Mouse (Mus musculus) lung, postnatal 10 days (tissue): ENCODE results near the gene Adssl1.
A peak's percentile ranks its signal among the peaks of the same experiment; 100 is the strongest.

Experiments
- DNase-seq: peaks from one replicate; pipeline ENCODE4 v3.0.0; 2021

The Adssl1 gene

GRCm38 (mm10) chr12:112619686-112620353 lies at the start of gene Adssl1:
TSS of gene Adssl1 (plus strand) at chr12:112620045.
- DNase-seq: peak; percentile 60

GRCm38 (mm10) chr12:112570160-112570559 lies 49.7 kb upstream of the Adssl1 start:
- no peak for DNase-seq

- DNase-seq: no peak
Measured at GRCm38 (mm10) chr12:112571064-112571463, 48.8 kb upstream of the Adssl1 start.

- DNase-seq: no peak
Measured at GRCm38 (mm10) chr12:112575274-112575986, 44.4 kb upstream of the Adssl1 start.

- no peak for DNase-seq
Measured at GRCm38 (mm10) chr12:112576341-112576740, 43.5 kb upstream of the Adssl1 start.

GRCm38 (mm10) chr12:112576749-112577148 lies 43.1 kb upstream of the Adssl1 start:
- no peak for DNase-seq

- no peak for DNase-seq
Measured at GRCm38 (mm10) chr12:112578296-112579090, 41.4 kb upstream of the Adssl1 start.

- no peak for DNase-seq
Measured at GRCm38 (mm10) chr12:112579430-112579829, 40.4 kb upstream of the Adssl1 start.

GRCm38 (mm10) chr12:112579926-112580325 lies 39.9 kb upstream of the Adssl1 start:
- DNase-seq: no peak

GRCm38 (mm10) chr12:112581113-112581512 lies 38.7 kb upstream of the Adssl1 start:
- DNase-seq: no peak

- DNase-seq: no peak
Measured at GRCm38 (mm10) chr12:112584954-112585353, 34.9 kb upstream of the Adssl1 start.

- DNase-seq: no peak
Measured at GRCm38 (mm10) chr12:112585924-112586538, 33.8 kb upstream of the Adssl1 start.

- no peak for DNase-seq
Measured at GRCm38 (mm10) chr12:112587125-112588124, 32.4 kb upstream of the Adssl1 start.

GRCm38 (mm10) chr12:112588426-112589256 lies 31.2 kb upstream of the Adssl1 start, which contains the start of gene Inf2:
TSS of gene Inf2 (plus strand) at chr12:112588784.
- DNase-seq: peak; percentile 86

- DNase-seq: no peak
Measured at GRCm38 (mm10) chr12:112589491-112590191, 30.2 kb upstream of the Adssl1 start.

- no peak for DNase-seq
Measured at GRCm38 (mm10) chr12:112590566-112591239, 29.1 kb upstream of the Adssl1 start.

GRCm38 (mm10) chr12:112591240-112591639 lies 28.6 kb upstream of the Adssl1 start:
- no peak for DNase-seq

GRCm38 (mm10) chr12:112591730-112592129 lies 28.1 kb upstream of the Adssl1 start:
- no peak for DNase-seq

GRCm38 (mm10) chr12:112592985-112593734 lies 26.7 kb upstream of the Adssl1 start:
- DNase-seq: peak; percentile 62
